Mouse (Mus musculus): ENCODE results near the gene Sult2a1. TPM values are rescaled to one million over a fixed set of nuclear protein-coding genes. Genes with fewer than 3 reads are reported as not detected.
"Not testable (repeated sequence)": the region's sequence is repeated elsewhere in the genome, so short reads cannot be mapped to it uniquely, and the experiment has no call there.

The Sult2a1 gene
- not detected in 2 replicates for polyA plus RNA-seq (2015; fragmentation: Nextera tagmentation; extraction: Ambion mirVana)

DNA sequence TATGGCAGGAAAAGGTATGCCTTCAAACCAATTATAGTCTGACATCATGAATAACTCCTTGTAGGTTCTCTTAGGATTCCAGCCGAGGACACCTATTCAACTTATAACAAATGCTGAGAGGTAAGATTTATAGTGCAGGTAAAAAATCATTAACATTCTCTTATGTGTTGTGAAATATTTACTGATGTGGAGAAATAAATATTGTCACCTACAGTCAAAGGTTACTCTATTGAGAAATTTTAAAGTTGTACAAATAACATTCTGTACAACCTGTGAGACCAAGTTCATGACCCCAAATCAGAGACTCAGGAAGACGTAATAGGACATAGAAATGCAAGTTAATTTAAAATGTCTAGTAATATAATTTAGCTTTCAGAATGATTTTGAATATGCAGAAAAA is at the start of gene Sult2a1:
Gene Sult2a1, minus strand, starts transcription at position 101 of the 400 bp plus-strand sequence.
- H3K4me3 ChIP-seq; H3K27me3 ChIP-seq; H3K4me1 ChIP-seq (replicated peaks); H3K9ac ChIP-seq; H3K36me3 ChIP-seq; H3K4me2 ChIP-seq; ATAC-seq (ENCODE audit: low read depth); H3K27ac ChIP-seq (replicated peaks); H3K9me3 ChIP-seq: not testable (repeated sequence)
- 95% methylated on average over 1 of the region's 2 CpGs for WGBS

DNA sequence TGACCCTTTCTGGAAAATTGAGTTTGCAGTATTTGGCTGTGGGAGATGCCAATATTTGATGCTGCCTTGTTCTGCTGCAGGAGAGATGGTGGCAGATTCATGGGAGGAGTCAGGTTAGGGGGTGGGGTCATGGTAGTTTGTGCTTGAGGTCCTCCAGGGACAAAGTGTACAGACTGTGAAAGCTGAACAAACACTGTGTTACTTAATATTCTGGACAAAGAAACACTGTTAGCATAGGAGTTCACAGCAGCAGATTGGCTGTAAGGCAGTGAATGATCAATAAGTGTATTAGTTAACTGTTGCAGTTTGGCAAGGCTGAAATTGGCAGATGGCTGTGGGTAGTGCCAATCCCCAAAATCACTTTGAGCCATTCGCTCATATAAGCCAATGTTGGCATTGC is 23.3 kb downstream of the Sult2a1 start:
- Histone ChIP-seq H3K27ac (replicated peaks) (no peak overlapping the region), H3K27me3 (no peaks in the 10 kb centered on the region), H3K9ac (no peak overlapping the region), H3K4me3 (no peak overlapping the region), H3K4me1 (replicated peaks) (no peaks in the 10 kb centered on the region), H3K36me3 (no peaks in the 10 kb centered on the region), H3K4me2 (no peak overlapping the region), H3K9me3 (no peaks in the 10 kb centered on the region)
- 78% methylated on average over 1 of the region's 1 CpGs for WGBS
- ATAC-seq (ENCODE audit: low read depth) = no peak

Other genes with a start within 250 kb of the Sult2a1 start
- not detected in 2 replicates for gene Sult2a5, start 213.4 kb downstream of the Sult2a1 start, polyA plus RNA-seq (2015; fragmentation: Nextera tagmentation; extraction: Ambion mirVana)
- gene Sult2a2, start 103.9 kb downstream of the Sult2a1 start, polyA plus RNA-seq (2015; fragmentation: Nextera tagmentation; extraction: Ambion mirVana) = not detected in 2 replicates
- not detected in 2 replicates for gene Sult2a4, start 152.2 kb upstream of the Sult2a1 start, polyA plus RNA-seq (2015; fragmentation: Nextera tagmentation; extraction: Ambion mirVana)